Mouse (Mus musculus): ENCODE measurements around the gene Cdh4.

DNA sequence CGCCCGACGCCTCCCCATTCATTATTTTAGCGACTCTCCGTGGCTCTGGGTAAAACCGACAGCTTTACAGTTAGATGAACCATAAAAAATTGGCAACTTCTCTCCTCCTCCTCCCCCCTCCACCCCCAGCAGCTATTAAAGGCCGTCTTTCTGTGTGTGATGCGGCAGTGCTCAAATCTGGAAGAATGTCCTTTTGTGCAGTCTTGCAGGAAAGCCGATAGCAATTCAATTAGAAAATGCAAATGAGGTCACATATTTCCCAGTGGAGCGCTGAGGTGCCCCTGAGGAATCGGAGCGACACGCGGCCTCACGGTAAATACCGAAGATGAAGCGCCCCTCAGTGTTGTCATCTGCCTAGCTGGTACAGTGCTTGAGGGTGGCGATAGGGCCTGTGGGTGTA is 345.0 kb downstream of the Cdh4 start:
- TF ChIP-seq CTCF (IDR thresholded peaks at IDR 0.05; ENCODE audit: low read depth, low read length) = no peak
- TF ChIP-seq TAL1 (conservative IDR thresholded peaks at IDR 0.05; ENCODE audit: low read depth, low read length) = no peak
